ENCODE assay signal across 29 mouse cellular contexts in the genomic region with DNA sequence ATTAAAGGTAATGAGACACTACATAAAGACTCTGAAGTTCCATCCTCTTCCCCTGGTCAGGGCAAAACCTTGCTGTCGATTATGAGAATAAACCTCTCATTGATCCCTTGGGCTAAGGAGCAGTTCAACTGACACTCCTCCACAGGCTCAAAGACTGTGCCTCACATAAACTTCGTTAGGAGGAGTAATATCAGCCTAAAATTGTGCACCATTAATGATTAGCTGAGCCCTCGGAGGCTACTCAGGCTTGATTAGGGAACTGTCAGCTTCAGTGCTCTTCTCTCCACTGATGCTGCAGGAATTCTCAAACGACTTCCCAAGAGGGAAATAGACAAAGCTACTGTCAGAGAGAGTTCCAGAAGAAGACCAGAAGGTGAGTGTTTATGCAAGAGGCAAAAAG. TPM values are rescaled to one million over a fixed set of nuclear protein-coding genes. Genes with fewer than 3 reads are reported as not detected.
"Had no signal": no experiment of that assay in that cellular context is flagged by ENCODE, and none has a peak within 500 bp of the region (broad histone marks: within the 10 kb centered on the region; RNA-seq: fewer than 3 reads in every experiment).

No protein-coding gene starts in this region.

- H3K4me2 ChIP-seq: heart, embryonic 12.5 days; hindbrain, embryonic 12.5 days; hindbrain, embryonic 14.5 days; intestine, embryonic 15.5 days; limb, embryonic 13.5 days; limb, embryonic 15.5 days; liver, embryonic 12.5 days had no signal

- DNase-seq: gastrocnemius, adult 2 months; gastrocnemius, postnatal 10 days; gastrocnemius, postnatal 25 days; heart, adult 2 months; heart, postnatal 10 days; heart, postnatal 4 days; layer of hippocampus, adult 9-11 months; layer of hippocampus, postnatal 36 days; left cerebral cortex, postnatal 4 days had no signal

- H3K9ac ChIP-seq: heart, embryonic 12.5 days; hindbrain, embryonic 12.5 days; hindbrain, embryonic 14.5 days; intestine, embryonic 15.5 days; limb, embryonic 13.5 days; limb, embryonic 15.5 days; liver, embryonic 12.5 days; liver, embryonic 14.5 days had no signal

- H3K4me3 ChIP-seq: gastrocnemius, adult 2 months; heart, adult 2 months; heart, embryonic 10.5 days; heart, embryonic 12.5 days; hindbrain, embryonic 10.5 days; hindbrain, embryonic 12.5 days; intestine, embryonic 15.5 days; limb, embryonic 13.5 days; limb, embryonic 15.5 days; liver, embryonic 12.5 days had no signal

- ATAC-seq: forebrain, embryonic 16.5 days; hindbrain, embryonic 16.5 days; inflammation-experienced regulatory T-cells, adult 6 months; intestine, embryonic 15.5 days; intestine, postnatal 0 days; liver, embryonic 12.5 days had no signal

- H3K27ac ChIP-seq: gastrocnemius, adult 2 months; heart, adult 2 months; heart, embryonic 10.5 days; hindbrain, embryonic 10.5 days; hindbrain, embryonic 12.5 days; hindbrain, embryonic 14.5 days; intestine, embryonic 15.5 days; limb, embryonic 13.5 days; limb, embryonic 15.5 days; liver, embryonic 12.5 days; liver, embryonic 14.5 days had no signal

- H3K36me3 ChIP-seq: heart, embryonic 10.5 days; heart, embryonic 12.5 days; hindbrain, embryonic 10.5 days; hindbrain, embryonic 12.5 days; intestine, embryonic 15.5 days; limb, embryonic 13.5 days; limb, embryonic 15.5 days; liver, embryonic 12.5 days had no signal

- H3K27me3 ChIP-seq: heart, embryonic 12.5 days; hindbrain, embryonic 12.5 days; intestine, embryonic 15.5 days; limb, embryonic 13.5 days; limb, embryonic 15.5 days; liver, embryonic 12.5 days had no signal

- H3K4me1 ChIP-seq: heart, embryonic 10.5 days; heart, embryonic 12.5 days; hindbrain, embryonic 10.5 days; hindbrain, embryonic 12.5 days; intestine, embryonic 15.5 days; limb, embryonic 13.5 days; limb, embryonic 15.5 days; liver, embryonic 12.5 days had no signal

- H3K9me3 ChIP-seq: heart, embryonic 10.5 days; heart, embryonic 12.5 days; hindbrain, embryonic 10.5 days; hindbrain, embryonic 12.5 days; intestine, embryonic 15.5 days; limb, embryonic 13.5 days; limb, embryonic 15.5 days; liver, embryonic 12.5 days had no signal

RNA-seq across cellular contexts. Expression of a gene that starts 7.3 kb away (rescaled TPM):
- polyA plus RNA-seq: forebrain, embryonic 16.5 days; frontal cortex, adult 2 months; heart, adult 2 months; heart, embryonic 10.5 days; heart, embryonic 12.5 days; heart, embryonic 14.5 days; heart, embryonic 16.5 days; hindbrain, embryonic 10.5 days; hindbrain, embryonic 12.5 days; hindbrain, embryonic 14.5 days; hindbrain, embryonic 16.5 days; inflammation-experienced regulatory T-cells, adult 6 months; intestine, embryonic 15.5 days; intestine, postnatal 0 days; large intestine, adult 2 months; limb, embryonic 11.5 days; limb, embryonic 13.5 days; limb, embryonic 15.5 days; liver, embryonic 12.5 days; liver, embryonic 14.5 days; liver, embryonic 16.5 days had no signal

RNA-seq across cellular contexts. Expression of a gene that starts 38.2 kb away (rescaled TPM):
- polyA plus RNA-seq: forebrain, embryonic 16.5 days; frontal cortex, adult 2 months; heart, embryonic 10.5 days; heart, embryonic 12.5 days; heart, embryonic 14.5 days; heart, embryonic 16.5 days; hindbrain, embryonic 10.5 days; inflammation-experienced regulatory T-cells, adult 6 months; intestine, embryonic 15.5 days; intestine, postnatal 0 days; large intestine, adult 2 months; limb, embryonic 11.5 days; limb, embryonic 13.5 days; limb, embryonic 15.5 days; liver, embryonic 12.5 days; liver, embryonic 14.5 days; liver, embryonic 16.5 days had no signal

RNA-seq across cellular contexts. Expression of a gene that starts 42.2 kb away (rescaled TPM):
- polyA plus RNA-seq: forebrain, embryonic 16.5 days; heart, embryonic 10.5 days; heart, embryonic 12.5 days; heart, embryonic 14.5 days; heart, embryonic 16.5 days; hindbrain, embryonic 10.5 days; hindbrain, embryonic 12.5 days; hindbrain, embryonic 14.5 days; inflammation-experienced regulatory T-cells, adult 6 months; intestine, embryonic 15.5 days; intestine, postnatal 0 days; limb, embryonic 11.5 days; limb, embryonic 13.5 days; limb, embryonic 15.5 days; liver, embryonic 12.5 days had no signal

RNA-seq across cellular contexts. Expression of a gene that starts 45.4 kb away (rescaled TPM):
- polyA plus RNA-seq: forebrain, embryonic 16.5 days; frontal cortex, adult 2 months; heart, embryonic 10.5 days; heart, embryonic 12.5 days; heart, embryonic 14.5 days; hindbrain, embryonic 10.5 days; hindbrain, embryonic 12.5 days; hindbrain, embryonic 14.5 days; hindbrain, embryonic 16.5 days; inflammation-experienced regulatory T-cells, adult 6 months; intestine, postnatal 0 days; large intestine, adult 2 months; limb, embryonic 11.5 days; limb, embryonic 13.5 days; limb, embryonic 15.5 days had no signal
